Mouse (Mus musculus) testis, adult 2 months (tissue): ENCODE results near the gene Avl9.

ENCODE experiments used
- CTCF ChIP-seq: fragments of 200-500 bp; IDR thresholded peaks from 2 replicates; pipeline ENCODE4 v1.5.1; 2012; ENCODE audit warnings: low read depth, mild to moderate bottlenecking, inconsistent platforms, low read length, moderate library complexity; ENCODE audit not compliant: control insufficient read depth, insufficient read depth, insufficient replicate concordance
- POLR2A ChIP-seq: fragments of 200-500 bp; IDR thresholded peaks from 2 replicates; pipeline ENCODE4 v1.6.1; 2012; ENCODE audit warnings: low read depth, mild to moderate bottlenecking, inconsistent platforms, low read length, moderate library complexity; ENCODE audit not compliant: control insufficient read depth

DNA sequence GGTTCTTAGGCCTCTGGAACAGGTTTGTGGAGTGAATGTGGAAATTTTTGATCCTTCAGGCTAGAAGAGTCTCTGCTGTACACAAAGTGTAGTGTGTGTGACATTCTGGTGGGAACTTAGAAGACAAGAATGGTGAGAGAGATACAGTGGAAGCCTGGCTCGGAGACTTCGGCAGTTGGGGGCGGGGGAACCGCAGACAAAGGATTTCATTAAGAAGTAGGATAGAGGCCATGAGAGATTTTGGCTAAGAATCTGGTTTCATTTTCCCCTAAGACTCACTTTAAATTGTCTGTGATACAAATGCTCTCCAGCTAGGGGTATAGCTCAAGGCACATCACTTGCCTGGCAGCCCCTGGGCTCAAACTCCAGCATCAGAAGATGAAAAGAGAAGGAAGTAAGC is 90.3 kb downstream of the Avl9 start:
- TF ChIP-seq CTCF: no peak
- no peak for TF ChIP-seq POLR2A
